Mouse (Mus musculus): ENCODE measurements around the gene Tmem147.

DNA sequence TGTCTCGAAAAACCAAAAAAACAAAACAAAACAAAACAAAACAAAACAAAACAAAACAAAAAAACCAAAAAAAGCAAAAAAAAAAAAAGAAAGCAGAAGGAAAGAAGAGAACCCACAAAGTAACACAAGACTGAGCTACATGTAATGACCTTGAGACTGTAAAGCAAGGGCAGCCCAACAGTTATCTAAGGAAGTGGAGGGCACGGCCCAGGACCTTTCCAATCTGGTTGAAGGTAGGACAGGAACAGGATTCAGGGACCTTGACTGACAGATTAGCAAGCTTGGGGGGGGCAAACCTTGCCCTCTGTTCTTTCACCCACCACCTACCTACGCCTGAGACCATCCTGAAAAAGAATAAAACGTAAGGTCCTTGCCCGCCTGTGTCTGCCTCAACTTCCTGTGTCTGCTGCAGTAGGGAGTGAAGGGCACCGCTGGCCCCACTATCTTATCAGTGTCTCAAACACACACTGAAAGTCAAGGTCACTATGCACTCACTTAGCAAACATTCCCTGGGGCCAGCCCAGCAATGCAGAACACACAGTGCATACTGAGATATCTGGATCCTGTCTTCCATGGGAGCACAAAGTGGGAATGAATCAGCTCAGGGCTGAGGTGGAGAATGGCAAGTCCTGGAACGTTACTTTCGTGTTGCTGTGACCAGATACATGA, 23.0 kb downstream of the Tmem147 start:
- TF ChIP-seq CTCF (IDR thresholded peaks at IDR 0.05; ENCODE audit: insufficient read depth, low read depth, low read length) (no peak), POLR2A (IDR thresholded peaks at IDR 0.05; ENCODE audit: insufficient read depth, low read depth, low read length) (no peak)
